Mouse (Mus musculus) brown adipose tissue, adult 24 weeks (tissue): ENCODE measurements around the gene Psmb11. TPM values are rescaled to one million over a fixed set of nuclear protein-coding genes. Genes with fewer than 3 reads are reported as not detected.
A peak's percentile ranks its signal among the peaks of the same experiment; 100 is the strongest.

Experiments
- H3K27ac ChIP-seq: fragments of 200-500 bp; replicated peaks from 2 replicates; pipeline ENCODE4 v1.5.1; 2012; ENCODE audit warnings: low read depth, mild to moderate bottlenecking, low read length
- H3K4me1 ChIP-seq: fragments of 200-500 bp; 2 replicates; pipeline ENCODE4 v1.6.1; 2012; ENCODE audit warnings: low read length, mixed read lengths; ENCODE audit not compliant: control insufficient read depth, insufficient read depth, insufficient read length
- H3K4me3 ChIP-seq: fragments of 200-500 bp; 2 replicates; pipeline ENCODE4 v1.5.1; 2012; ENCODE audit warnings: low read depth, mild to moderate bottlenecking, low read length, moderate library complexity; ENCODE audit not compliant: insufficient read depth
- polyA plus RNA-seq: library from polyadenylated mRNA; stranded (reverse); fragments of >200 nt; gene quantifications from 2 replicates; pipeline ENCODE4 v1.2.4, GENCODE M21; 2012; ENCODE audit not compliant: missing spikeins, insufficient read depth, insufficient read length

The Psmb11 gene
- polyA plus RNA-seq, 1 experiment = not detected

DNA sequence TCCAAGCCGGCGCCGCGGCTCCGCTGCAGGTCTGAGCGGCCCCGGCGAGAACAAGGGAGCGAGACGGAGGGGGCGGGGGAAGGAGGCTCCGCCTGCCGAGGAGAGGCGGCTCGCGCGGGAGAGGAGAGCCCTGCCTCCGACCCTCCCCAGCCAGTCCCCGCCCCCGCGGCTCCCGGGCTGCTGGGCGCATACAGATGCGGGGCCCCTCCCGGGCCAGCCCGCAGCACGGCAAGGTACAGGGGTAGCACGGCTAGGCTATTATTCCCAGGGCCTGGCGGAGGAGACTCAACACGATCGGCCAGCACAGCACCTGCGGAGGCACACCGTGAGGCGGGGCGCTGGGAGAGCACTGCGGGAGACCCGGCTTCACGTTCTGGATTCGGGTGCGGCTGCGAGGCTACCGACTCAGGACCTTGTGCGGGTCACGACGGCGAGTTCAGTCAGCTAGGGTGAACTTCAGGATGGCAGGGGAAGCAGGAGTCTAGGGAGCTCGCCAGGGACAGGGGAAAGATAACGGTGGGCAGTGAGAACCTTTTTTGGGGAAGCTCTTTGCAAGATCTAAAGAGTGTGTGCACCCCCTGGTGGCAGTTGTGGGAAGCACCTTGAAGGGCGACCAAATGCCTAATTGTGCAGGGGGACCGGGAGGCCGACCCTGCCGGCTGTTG, 20.2 kb downstream of the Psmb11 start, which contains the start of gene Cdh24:
Gene Cdh24 (minus strand): TSS at position 60 of the 665 bp plus-strand sequence.
- Histone ChIP-seq H3K4me1 (no peaks in the 10 kb centered on the region), H3K4me3 (peak within 1 kb of the TSS; percentile 68), H3K27ac (no peak within 1 kb of the TSS)

DNA sequence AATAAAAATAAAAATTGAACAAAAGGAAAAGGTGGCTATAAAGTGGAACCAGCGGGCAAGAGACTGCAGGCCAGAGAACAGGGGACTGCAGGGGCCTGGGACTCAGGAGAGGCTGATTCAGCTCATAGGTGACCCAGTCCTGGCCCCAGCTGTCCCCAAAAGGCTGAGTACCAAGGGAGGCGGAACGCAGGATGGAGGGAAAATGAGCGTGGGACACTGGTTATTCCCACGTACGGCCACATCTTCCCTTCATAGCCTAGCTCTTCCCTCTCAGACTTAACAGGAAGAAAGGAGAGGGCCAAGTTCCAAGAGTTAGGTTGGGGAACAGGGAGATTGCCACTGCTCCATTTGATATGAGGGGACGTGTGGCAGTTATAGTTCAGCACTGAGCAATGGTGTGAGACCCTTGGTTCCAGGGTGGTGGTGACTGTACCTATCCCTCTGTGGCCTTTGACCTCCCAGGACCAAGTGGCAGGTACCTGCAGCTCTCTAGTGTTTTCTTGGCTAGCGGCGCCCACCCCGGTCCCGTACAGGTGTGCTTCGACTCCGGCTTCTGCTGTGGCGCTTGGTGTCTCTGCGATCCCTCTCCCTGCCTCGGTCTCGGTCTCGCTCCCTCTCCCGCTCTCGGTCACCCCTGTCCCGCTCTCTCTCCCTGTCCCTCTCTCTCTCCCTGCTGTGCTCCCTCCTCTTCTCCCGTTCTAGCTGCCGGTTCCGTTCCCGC, 21.2 kb downstream of the Psmb11 start:
- H3K4me1 ChIP-seq = no peaks in the 10 kb centered on the region
- H3K4me3 ChIP-seq = no peak overlapping the region
- no peak overlapping the region for H3K27ac ChIP-seq

DNA sequence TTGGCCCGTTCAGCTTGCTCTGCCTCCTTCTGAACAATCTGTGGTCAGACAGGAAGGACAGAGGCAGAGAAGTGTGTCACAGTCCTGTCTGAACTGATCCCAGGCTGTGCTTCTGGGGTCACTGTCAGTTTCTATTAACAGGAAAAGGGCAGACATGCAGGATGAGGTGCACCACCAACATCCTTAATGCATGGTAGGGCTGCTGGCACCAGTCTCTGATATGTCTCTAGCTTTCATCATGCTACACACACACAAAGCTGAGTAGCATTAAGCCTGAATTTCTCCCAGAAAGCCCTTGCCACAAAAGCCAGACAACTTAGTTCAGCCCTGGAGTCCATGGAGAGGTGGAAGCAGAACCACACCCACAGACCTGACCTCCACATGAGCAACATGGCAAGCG, 21.8 kb downstream of the Psmb11 start:
- H3K4me3 ChIP-seq = no peak overlapping the region
- H3K4me1 ChIP-seq = no peaks in the 10 kb centered on the region
- H3K27ac ChIP-seq = no peak overlapping the region

DNA sequence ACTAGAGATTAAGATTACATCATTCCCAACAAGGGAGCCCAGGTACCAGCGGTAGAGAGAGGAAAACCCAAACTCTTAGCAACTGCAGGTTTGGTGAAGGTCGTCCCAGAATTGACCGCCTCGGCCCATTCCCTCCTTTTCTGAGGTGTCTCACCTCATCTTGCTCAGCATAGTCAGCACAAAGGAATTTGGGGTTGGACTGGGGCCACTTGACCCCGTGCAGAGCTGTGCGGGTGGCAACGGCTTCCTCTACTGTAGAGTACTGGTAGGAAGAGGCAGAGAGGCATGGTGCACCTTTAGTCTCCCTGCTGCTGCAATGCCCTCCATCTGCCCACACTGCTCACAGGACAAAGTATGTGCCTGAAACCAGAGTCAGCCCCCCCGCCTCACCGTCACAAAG, 23.1 kb downstream of the Psmb11 start:
- Histone ChIP-seq H3K27ac (no peak overlapping the region), H3K4me1 (no peaks in the 10 kb centered on the region), H3K4me3 (no peak overlapping the region)

- Histone ChIP-seq H3K27ac (no peak overlapping the region), H3K4me3 (no peak overlapping the region)
Observed at GRCm38 (mm10) chr14:54646455-54646854, 25.2 kb downstream of the Psmb11 start.

DNA sequence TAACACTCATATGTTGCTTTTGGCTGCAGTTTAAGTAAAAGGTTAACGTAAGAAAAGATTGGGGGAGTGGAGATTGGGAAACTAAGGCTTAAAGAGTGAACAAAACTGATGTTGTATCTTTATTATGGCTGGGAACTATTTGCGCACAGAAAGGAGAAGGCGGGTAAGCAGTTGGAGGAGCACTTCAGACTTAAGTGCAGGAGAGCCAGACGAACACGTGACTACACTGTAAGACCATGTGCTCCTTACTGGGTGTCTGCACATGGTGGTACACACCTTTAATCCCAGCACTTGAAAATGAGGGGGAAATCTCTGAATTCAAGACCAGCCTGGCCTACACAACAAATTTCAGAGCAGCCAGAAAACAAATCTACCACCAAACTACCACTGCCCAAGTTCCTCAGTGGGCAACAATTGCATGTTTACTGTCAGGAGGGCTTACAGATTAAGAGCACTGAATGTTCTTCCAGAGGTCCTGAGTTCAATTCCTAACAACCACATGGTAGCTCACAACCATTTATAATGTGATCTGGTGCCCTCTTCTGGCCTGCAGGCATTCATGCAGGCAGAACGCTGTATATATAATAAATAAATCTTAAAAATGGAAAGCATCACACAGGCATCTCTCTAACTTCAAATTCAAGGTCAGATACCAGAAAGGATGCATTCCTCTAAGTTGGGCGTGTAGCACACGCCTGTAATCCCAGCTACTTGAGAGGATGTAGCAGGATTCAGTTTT, 25.8 kb downstream of the Psmb11 start:
- H3K4me3 ChIP-seq = no peak overlapping the region
- H3K27ac ChIP-seq = no peak overlapping the region
- H3K4me1 ChIP-seq = no peaks in the 10 kb centered on the region

More at GRCm38 (mm10) chr14:54646455-54646854, 25.2 kb downstream of the Psmb11 start:
- H3K4me1 ChIP-seq = no peaks in the 10 kb centered on the region

GRCm38 (mm10) chr14:54647900-54648299, 26.7 kb downstream of the Psmb11 start:
- Histone ChIP-seq H3K4me3 (no peak overlapping the region), H3K27ac (no peak overlapping the region), H3K4me1 (no peaks in the 10 kb centered on the region)

GRCm38 (mm10) chr14:54650621-54651454, 29.6 kb downstream of the Psmb11 start:
- H3K4me3 ChIP-seq = no peak overlapping the region
- H3K4me1 ChIP-seq = no peaks in the 10 kb centered on the region
- no peak overlapping the region for H3K27ac ChIP-seq

- H3K4me3 ChIP-seq = no peak overlapping the region
- H3K27ac ChIP-seq = no peak overlapping the region
Observed at GRCm38 (mm10) chr14:54651556-54651955, 30.3 kb downstream of the Psmb11 start.

GRCm38 (mm10) chr14:54652787-54653186, 31.6 kb downstream of the Psmb11 start:
- H3K27ac ChIP-seq = no peak overlapping the region
- peak overlapping the region; percentile 0; the same call in 1 of the 2 replicates for H3K4me3 ChIP-seq
- H3K4me1 ChIP-seq = no peaks in the 10 kb centered on the region

More at GRCm38 (mm10) chr14:54651556-54651955, 30.3 kb downstream of the Psmb11 start:
- H3K4me1 ChIP-seq = no peaks in the 10 kb centered on the region

- Histone ChIP-seq H3K4me1 (no peaks in the 10 kb centered on the region), H3K27ac (peak overlapping the region; percentile 72), H3K4me3 (peak overlapping the region; percentile 94)
Observed at GRCm38 (mm10) chr14:54653496-54653895, 32.3 kb downstream of the Psmb11 start.

DNA sequence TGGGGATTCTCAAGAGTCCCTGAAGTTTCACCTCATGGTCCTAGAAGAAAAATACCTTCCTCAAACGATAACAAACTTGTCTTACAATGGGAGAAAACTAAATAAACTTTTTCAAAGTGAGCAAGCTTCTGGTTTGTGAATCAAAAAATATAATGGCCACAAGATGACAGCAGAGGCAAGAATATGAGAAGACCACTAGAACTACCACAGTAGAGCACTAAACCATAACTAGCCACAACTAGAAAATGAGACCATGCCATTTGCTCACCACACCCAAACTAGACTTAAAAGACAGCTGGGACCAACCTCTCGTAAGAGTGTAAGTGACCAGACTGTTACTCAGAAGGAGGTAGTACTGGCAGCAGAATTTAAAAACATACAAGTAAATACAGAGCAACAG, 38.8 kb downstream of the Psmb11 start:
- H3K27ac ChIP-seq = no peak overlapping the region
- H3K4me3 ChIP-seq = no peak overlapping the region

DNA sequence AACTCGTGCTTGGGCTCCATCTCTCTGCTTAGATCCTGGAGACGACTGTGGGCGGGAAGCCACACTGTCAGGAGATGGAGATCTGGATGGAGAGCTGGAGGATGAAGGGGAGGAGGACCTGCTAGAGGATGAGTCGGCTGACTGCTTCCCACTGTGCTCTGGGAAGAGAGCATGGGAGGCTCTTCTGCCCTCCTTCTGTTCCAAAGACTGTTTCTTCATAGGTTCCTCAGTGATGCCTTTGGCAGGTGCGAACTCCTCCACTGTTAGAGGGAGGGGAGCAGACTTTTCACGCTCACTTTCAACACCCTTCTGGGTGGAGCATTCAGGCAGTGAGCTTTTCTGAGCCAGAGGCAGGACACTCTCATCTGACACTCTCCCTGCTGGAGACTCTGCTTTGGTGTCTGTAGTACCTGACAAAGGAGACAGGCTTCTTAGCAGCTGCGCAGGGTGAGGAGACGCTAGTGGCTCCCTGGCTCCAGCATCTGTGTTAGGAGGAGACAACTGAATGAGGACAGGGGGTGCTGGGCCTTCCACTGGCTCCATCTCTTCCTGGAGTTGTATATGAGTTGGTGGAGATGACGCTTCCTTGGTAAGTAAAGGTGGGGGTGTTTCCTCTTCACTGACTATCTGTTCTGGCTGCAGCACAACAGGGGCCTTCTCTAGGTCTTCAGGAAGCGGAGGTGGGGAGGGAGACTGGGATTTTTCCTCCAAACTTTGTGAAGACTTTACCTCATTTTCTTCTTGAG, 43.4 kb downstream of the Psmb11 start:
- no peaks in the 10 kb centered on the region for H3K4me1 ChIP-seq
- no peak overlapping the region for H3K4me3 ChIP-seq
- no peak overlapping the region for H3K27ac ChIP-seq

More for the DNA sequence above, 38.8 kb downstream of the Psmb11 start:
- no peaks in the 10 kb centered on the region for H3K4me1 ChIP-seq

DNA sequence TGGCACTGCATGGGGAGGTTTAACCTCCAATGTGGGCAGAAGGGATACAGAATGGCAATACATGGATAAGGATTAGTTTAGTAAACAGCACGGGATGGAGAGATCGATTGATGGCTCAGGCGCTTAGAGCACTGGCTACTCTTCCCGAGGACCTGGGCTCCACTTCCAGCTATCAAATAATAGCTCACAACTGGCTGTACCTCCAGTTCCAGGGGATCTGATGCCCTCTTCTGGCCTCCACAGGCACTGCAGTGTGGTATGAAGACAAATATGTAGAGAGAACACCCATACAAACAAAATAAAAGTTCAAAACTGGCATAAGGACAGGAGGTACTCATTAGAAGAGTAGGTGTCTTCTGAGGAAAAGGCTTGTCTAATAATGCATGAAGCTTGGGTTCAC, 48.1 kb downstream of the Psmb11 start:
- Histone ChIP-seq H3K4me3 (no peak overlapping the region), H3K4me1 (no peaks in the 10 kb centered on the region), H3K27ac (no peak overlapping the region)
